Mouse (Mus musculus) layer of hippocampus, postnatal 25 days (tissue): ENCODE measurements at regions not wholly inside any gene's neighbourhood (a gene's known extent, or its start where the extent isn't known, plus 50 kb on each side); places are given as distances from the start of the nearest gene placed in this dataset.
"Not testable (repeated sequence)": the region's sequence is repeated elsewhere in the genome, so short reads cannot be mapped to it uniquely, and the experiment has no call there.

Experiments used
- DNase-seq, 2 experiments: peaks; one replicate each; pipeline ENCODE4 v3.0.0; 2022; ENCODE audit warnings: mixed read lengths in 2 of 2, low spot score in 1 of 2; ENCODE audit errors: extremely low spot score in 1 of 2

DNA sequence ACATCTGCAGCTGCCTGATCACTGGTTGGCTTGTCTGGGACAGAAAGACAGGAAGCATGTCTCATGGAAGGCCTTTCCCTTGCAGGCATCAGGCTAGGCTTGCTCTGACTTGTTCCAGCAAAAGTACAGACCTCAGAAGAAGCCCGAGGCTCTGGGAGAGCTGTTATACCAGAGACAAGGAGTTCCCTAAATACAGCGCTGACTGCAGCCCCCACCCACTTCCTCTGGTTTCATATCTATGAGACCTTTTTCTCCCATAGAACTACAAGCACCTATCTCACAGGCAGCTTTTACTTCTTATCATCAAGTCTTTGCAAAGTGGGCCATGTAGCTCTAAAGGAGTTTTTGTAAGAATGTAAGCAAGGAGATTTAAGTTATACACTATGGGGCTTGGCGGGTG lies 312.2 kb upstream of the Vmn1r3 start:
- DNase-seq, result not testable (repeated sequence)

DNA sequence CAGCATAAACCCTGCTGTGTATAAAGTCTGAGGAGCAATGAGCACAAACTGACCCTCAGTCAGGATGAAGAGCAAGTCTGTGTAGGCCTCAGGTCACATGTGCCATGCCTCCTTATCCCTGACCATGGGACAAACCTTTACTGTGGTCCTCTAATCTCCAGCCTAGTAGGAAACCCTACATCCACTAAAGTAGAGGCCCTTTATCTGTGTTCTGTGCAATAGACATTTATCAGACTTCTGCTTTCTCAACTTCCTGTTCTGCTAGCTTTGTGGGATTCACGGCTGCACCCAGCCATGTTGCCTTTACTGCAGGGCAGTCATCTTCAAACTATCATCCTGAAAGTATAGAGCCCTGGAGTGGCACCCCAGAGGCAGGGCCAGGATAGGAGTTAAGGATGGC lies 310.8 kb upstream of the Vmn1r3 start:
- not testable (repeated sequence) for DNase-seq

DNA sequence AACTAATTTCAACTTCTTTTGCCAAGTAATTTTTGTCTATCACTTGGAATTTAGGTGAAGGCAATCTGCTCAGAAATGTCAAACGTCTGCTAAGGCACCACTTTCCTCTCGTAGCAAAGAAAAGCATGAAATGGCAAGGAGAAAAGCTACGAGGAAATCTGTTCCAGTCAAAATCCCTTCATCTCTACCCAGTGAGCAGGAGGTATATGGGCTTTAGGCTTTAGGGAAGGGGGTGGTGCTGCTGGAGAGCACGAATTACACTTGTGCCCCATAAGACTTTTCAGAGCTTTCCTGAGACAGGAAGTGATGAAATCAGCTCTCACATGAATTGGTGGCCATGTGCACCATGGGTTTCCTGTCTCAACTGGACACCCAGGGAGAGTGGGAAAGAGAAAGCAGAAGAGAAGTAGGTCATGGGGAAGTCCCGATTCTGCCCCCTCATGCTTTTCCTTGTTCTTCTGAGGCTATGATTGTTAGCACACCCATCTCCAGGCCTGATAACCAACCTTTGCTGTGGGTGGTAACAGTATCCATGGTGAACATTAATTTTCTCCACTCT lies 309.0 kb upstream of the Vmn1r3 start:
- DNase-seq, result not testable (repeated sequence)

- not testable (repeated sequence) for DNase-seq
Observed at GRCm38 (mm10) chr4:3490901-3491300, 305.7 kb upstream of the Vmn1r3 start.

DNA sequence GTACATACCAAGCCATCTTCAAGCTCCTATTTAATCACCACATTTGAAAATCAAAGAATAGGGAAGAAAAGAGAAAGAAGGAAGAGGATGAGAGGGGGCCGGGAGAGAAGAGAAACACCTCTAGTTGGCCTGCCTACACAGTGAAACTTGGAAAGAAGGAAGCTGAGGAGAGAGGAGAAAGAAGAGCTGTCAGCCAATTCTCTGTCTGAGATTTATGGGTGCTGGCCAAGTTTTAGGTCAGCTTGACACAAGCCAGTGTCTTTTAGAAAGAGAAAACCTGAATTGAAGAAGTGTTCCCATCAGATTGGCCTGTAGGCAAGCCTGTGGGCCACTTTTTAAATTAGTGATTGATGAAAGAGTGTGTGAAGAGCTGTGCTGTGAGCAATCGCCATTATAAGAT lies 296.9 kb upstream of the Vmn1r3 start:
- DNase-seq, result no peak

DNA sequence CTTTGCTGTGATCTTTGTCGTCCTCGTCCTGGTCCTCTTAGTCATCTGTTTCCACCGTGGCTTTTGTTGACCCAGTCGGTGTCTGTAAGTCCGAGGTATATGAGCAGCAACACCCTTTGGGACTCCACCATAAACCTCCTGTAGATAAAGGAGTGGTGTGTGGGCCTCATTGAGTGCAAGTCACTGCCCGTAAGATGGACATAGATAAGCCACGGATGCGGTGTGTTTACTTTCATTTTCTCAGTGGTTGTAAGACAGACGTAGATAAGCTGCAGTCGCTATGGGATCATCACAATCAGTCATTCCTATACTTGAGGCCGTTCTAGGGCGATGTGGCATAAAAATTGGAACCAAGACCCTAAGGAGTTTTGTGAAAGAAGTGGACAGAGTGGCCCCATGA lies 271.6 kb upstream of the Vmn1r3 start:
- no peak for DNase-seq

DNA sequence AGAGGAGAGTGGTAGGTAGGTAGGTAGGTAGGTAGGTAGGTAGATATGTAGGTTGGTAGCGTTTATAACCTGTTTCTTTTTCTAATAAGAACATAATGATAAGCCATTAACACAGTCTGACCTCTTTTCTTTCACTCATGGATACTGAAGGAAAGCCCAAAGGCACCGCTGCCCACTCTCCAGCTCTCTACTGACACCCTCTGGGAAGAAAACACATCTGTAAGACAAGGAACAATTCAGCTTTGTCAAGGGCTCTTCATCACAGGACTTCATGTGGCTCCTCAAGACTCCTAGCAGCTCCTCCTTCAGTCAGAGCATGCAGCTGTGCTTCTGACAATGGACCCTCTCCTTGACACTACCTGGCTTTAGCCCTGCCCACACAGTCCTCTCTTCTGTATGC lies 252.2 kb upstream of the Vmn1r3 start:
- not testable (repeated sequence) for DNase-seq

DNA sequence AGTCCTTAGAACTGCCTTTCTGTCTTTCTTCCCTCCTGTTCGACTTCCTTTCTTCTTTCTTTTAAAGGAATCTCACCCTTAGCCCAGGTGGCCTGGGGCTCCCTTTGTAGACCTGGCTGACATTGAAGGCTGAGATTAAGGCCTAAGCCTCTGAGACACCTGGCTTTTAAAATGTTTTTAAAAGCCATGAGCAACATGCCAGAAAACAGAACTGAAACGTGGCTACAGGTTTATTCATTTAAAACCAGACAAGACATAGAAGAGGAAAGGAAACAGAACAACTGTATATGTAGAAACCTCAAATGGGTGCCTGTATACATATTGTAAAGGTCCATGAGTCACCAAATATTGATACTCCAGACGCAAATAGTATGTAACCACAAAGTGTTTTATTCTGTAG lies 242.8 kb upstream of the Vmn1r3 start:
- no peak for DNase-seq

- peak in 1 of 2 experiments; percentile 13 for DNase-seq
Observed at GRCm38 (mm10) chr4:3419920-3420499, 234.9 kb upstream of the Vmn1r3 start.

- no peak for DNase-seq
Observed at GRCm38 (mm10) chr4:3416670-3417069, 231.5 kb upstream of the Vmn1r3 start.

DNA sequence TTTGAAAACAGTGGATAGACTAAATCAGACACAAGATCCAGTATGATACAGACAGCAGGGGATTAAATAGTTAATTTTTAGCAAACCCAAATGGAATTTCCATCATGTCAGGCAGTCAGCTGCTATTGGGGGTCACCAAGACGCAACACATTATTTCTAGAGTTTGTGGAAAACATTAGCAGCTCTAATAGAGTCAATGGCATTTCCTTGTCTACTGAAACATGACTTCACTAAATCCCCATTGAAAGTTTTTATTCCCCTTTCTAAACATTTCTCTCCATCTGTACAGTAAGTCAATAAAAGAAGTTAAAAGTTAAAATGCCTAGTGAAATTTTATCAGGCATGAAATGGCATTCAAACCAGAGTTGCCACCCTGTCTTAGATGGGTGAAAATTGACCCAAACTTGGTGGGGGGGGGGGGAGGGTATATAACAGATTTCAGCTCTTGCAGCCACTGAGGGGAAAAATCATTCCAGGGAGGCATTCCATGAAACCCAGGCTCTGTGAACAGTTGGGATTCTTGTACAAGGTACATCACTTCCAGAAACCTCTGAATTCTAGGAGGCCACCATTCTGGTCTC lies 229.4 kb upstream of the Vmn1r3 start:
- DNase-seq, result not testable (repeated sequence)

DNA sequence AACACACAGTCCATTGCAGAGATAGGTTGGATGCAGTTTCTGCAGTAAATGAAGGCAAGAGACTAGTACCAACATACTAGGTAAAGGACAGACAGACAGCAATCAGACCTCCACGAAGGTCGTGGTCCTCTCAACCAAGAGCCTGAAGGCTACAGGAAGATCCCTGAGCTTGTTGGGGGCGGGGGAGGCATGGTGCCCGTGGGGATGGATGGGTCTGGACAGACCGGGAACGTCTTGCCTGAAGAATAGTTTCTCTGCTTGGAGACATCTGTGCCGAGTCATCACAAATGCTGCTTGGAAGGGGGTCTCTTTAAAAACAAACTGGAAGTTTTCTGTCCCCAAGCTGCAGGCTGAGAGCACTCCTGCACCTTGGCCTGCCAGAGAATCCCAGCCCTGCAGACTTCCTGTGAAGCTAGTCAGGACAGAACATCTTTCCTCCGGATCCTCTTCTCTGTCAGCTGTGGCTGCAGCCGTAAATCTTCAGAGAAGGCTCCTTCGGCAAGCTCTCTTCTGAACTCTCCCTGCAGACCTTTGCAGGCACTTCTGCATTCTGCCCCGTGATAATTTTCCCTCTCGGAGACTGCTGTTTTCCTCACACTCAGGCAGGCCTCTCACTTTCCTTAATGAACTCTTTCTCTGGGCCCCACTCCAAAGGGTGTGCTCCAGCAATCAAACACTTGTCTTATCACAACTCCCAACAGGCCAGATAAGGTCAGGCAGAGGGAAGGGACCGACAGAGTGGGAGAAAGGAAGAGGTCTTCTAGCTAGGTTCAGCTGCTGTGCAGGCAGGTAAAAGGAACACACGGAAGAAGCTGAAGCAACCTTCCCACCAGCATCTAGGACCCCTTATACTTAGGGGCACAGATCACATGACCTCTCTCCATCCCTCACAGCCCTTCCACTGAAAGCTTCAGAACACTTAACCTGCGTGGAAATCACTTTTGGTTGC lies 228.6 kb upstream of the Vmn1r3 start:
- DNase-seq, result no peak

- not testable (repeated sequence) for DNase-seq
Observed at GRCm38 (mm10) chr4:3412323-3412722, 227.2 kb upstream of the Vmn1r3 start.

DNA sequence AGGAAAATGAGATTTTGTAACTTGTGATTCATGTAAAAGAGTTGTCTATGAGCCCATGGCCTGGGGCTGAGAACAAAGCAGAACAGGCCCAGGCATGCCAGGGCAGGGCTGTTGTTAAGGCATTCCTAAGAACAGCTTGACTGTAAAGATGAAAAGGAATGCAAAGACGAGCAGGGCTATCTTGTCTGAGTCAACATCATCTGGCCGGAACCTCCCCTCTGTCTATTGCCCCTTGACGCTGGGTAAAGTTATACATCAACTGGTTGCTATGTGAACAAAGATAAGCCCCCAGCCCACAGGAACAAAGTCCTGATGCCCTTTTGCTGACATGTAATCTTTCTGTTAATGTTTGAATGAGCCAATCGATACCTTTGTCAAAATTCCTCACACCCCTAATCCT lies 217.7 kb upstream of the Vmn1r3 start:
- not testable (repeated sequence) for DNase-seq

DNA sequence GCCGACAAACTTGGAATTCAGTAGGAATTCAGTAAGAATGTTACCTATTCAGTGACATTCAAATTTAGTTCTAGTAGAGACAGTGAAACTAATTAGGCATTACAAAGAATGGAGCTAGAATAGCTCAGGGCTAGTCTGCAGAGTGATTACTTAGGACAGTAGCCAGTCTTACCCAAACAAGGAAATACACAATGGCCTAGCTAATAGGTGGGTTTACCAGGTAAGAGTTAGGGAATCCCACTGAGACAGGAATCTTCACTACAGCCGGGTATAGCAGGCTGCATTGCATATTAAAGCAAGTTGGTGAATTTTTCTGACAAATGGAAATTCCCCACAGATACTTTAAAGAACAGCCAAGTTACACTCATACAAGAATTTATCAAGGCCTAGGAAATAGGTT lies 216.6 kb upstream of the Vmn1r3 start:
- DNase-seq, result not testable (repeated sequence)

- not testable (repeated sequence) for DNase-seq
Observed at GRCm38 (mm10) chr4:3391579-3391978, 206.4 kb upstream of the Vmn1r3 start.

DNA sequence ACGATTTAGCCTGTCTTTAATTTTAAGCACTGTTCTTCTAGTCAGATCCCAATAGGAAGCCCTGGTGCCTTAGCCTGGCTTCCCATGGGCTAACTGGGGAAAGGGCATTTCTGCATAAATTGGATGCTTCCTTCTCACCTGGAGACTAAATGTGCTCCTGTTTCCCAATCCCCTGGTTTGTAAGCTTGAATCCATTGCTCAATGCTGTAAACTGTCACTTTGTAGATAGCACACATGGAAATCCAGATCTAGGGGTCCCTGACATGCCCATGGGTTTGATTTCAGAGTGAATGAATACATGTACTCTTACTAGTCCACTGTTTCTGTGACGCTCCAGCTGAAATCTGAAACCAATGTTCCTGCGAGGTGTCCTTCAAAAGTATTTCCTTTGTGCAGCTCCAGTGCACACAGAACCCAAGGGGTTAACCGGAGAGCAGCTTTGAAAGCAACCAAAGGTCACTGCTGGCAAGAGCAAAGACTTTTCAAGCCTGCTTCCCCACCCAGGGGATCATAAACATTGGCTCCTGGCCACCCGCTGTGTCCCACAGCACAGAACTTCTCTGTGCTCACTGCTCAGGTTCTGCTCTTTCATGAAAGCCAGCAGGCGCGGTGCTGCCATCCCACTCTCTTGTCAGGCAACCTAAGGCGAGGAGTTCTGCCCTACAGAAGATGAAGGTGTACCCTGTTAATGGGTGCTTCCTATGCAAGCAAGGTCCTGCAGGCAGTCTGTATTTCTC lies 188.0 kb upstream of the Vmn1r3 start:
- DNase-seq, result not testable (repeated sequence)

DNA sequence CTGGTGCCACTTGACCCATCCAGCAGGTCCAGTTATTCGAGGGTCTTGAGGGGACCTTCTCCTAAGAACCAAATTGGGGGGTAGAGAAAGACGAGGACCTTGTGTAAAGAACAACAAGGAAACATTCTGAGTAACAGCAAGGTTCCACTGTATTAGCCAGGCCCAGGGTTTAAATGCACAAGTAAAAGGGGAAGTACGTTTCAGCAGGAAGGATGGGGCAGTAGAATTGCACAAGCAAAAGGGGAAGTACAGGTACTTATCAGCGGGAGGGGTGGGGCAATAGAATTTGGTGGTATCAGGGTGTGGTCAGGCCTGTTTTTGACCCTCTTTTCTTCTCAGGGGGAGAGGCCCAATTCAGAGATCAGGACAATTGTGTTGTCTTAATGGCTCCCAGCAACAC lies 182.9 kb upstream of the Vmn1r3 start:
- DNase-seq, result not testable (repeated sequence)

DNA sequence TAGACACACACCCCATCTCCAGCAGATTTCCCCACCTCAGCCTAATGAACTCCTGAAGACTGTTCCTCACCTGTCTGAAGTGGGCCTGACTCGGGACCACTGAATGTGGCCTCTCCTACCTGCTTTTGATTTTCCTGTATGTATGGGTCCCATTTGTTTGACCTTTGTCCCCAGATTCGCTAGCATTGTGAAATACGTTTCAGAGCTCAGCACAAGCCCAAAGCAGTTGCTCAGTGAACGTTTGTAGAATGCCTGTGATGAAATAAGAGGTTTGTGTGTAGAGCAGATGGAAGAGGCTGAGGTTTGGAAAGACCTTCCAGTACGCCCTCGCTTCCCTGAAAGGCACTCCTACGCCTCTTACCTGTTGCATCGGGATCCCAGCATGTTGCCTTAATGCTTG lies 158.3 kb upstream of the Vmn1r3 start:
- not testable (repeated sequence) for DNase-seq

- DNase-seq, result not testable (repeated sequence)
Observed at GRCm38 (mm10) chr4:3342696-3343095, 157.5 kb upstream of the Vmn1r3 start.
